Mouse (Mus musculus) C2C12 (cell line): ENCODE measurements around the gene Asphd2.

Experiments used
- CEBPB ChIP-seq: IDR thresholded peaks from one replicate; pipeline ENCODE4 v1.6.1; 2011; ENCODE audit warnings: low read depth, mild to moderate bottlenecking, control low read depth, moderate library complexity
- CTCF ChIP-seq: IDR thresholded peaks from one replicate; pipeline ENCODE4 v1.5.1; 2011; ENCODE audit not compliant: control insufficient read depth, insufficient read depth, insufficient read length

GRCm38 (mm10) chr5:112355910-112356309, 38.8 kb downstream of the Asphd2 start, which contains the start of gene Gm6583:
- no peak for TF ChIP-seq CTCF
- TF ChIP-seq CEBPB = no peak
